In genomic region chr9:66052731-66053130, GRCm38 (mm10) we compare ENCODE assay signal across 22 mouse cellular contexts. TPM values are rescaled to one million over a fixed set of nuclear protein-coding genes. Genes with fewer than 3 reads are reported as not detected.
DNase-seq lines count a peak whose midpoint lies in the region; ATAC-seq and TF ChIP-seq lines count a peak whose summit lies in the region.
"Had no signal": no experiment of that assay in that cellular context is flagged by ENCODE, and none has a peak within 500 bp of the region (broad histone marks: within the 10 kb centered on the region; RNA-seq: fewer than 3 reads in every experiment).

No protein-coding gene starts in this region.

- peak; percentile 36 for DNase-seq in liver, adult 2 months (ENCODE audit: extremely low read depth, low read depth, low spot score)
- no peak for DNase-seq in liver, embryonic 11.5 days (ENCODE audit: low spot score)
- DNase-seq in midbrain, postnatal 0 days (ENCODE audit: low spot score) = peak; percentile 15
- DNase-seq in adipocyte (ENCODE audit: low spot score) = peak; percentile 68
- no peak for DNase-seq in left cerebral cortex, postnatal 25 days (ENCODE audit: low spot score in 2 of 2)
- no peak for DNase-seq in urinary bladder, adult 2 months (ENCODE audit: low spot score)
- DNase-seq: adrenal gland, adult 8-10 months; adrenal gland, postnatal 25 days; cerebellum, adult 18-20 months; cerebellum, adult 9-10 months; cerebellum, postnatal 14 days; forebrain, postnatal 0 days; gastrocnemius, adult 2 months; gastrocnemius, postnatal 14 days had no signal

- no peaks in the 10 kb centered on the region for H3K79me2 ChIP-seq in liver, adult 2 months (ENCODE audit: control insufficient read depth, insufficient read depth, low read length)

- H3K27ac ChIP-seq in liver, adult 2 months (replicated peaks; ENCODE audit: insufficient read depth, low read depth, low read length) = no peak overlapping the region
- H3K27ac ChIP-seq in liver, embryonic 11.5 days (ENCODE audit: low read depth, low read length) = no peak overlapping the region
- no peak overlapping the region for H3K27ac ChIP-seq in midbrain, postnatal 0 days (ENCODE audit: low read depth, low read length)
- H3K27ac ChIP-seq in midbrain, embryonic 16.5 days (ENCODE audit: low read length) = no peak overlapping the region
- H3K27ac ChIP-seq: embryonic facial prominence, embryonic 12.5 days; embryonic facial prominence, embryonic 15.5 days; gastrocnemius, adult 2 months; hindbrain, embryonic 12.5 days; hindbrain, embryonic 15.5 days had no signal

- intact Hi-C loops in left cerebral cortex, postnatal 25 days (cut with DNase I) = no loop called here

- 89% methylated on average over 1 of the region's 1 CpGs for WGBS in liver, adult 2 months
- 84% methylated on average over 1 of the region's 1 CpGs for WGBS in liver, embryonic 11.5 days
- WGBS in midbrain, postnatal 0 days = 89% methylated on average over 1 of the region's 1 CpGs
- WGBS in midbrain, embryonic 16.5 days = 100% methylated on average over 1 of the region's 1 CpGs

- no peaks in the 10 kb centered on the region for H3K27me3 ChIP-seq in liver, adult 2 months (ENCODE audit: control insufficient read depth, insufficient read depth, low read length)
- H3K27me3 ChIP-seq in liver, embryonic 11.5 days (replicated peaks; ENCODE audit: control insufficient read depth, insufficient read depth, low read length) = no peaks in the 10 kb centered on the region
- no peaks in the 10 kb centered on the region for H3K27me3 ChIP-seq in midbrain, postnatal 0 days (ENCODE audit: insufficient read depth, low read length)
- no peaks in the 10 kb centered on the region for H3K27me3 ChIP-seq in midbrain, embryonic 16.5 days (ENCODE audit: control insufficient read depth, insufficient read depth, low read depth, low read length)
- H3K27me3 ChIP-seq: embryonic facial prominence, embryonic 12.5 days; embryonic facial prominence, embryonic 15.5 days; hindbrain, embryonic 12.5 days; hindbrain, embryonic 15.5 days; Patski had no signal

- no peak for TF ChIP-seq CTCF in liver, adult 2 months (IDR thresholded peaks at IDR 0.05; ENCODE audit: low read depth, low read length)
- TF ChIP-seq CTCF in midbrain, postnatal 0 days (IDR thresholded peaks at IDR 0.05) = no peak

- H3K4me2 ChIP-seq in liver, embryonic 11.5 days = no peak overlapping the region
- no peak overlapping the region for H3K4me2 ChIP-seq in midbrain, postnatal 0 days (ENCODE audit: low read depth, low read length, poor library complexity, severe bottlenecking)
- no peak overlapping the region for H3K4me2 ChIP-seq in midbrain, embryonic 16.5 days (ENCODE audit: low read length)
- H3K4me2 ChIP-seq: embryonic facial prominence, embryonic 12.5 days; embryonic facial prominence, embryonic 15.5 days; heart, embryonic 11.5 days; hindbrain, embryonic 12.5 days; hindbrain, embryonic 15.5 days had no signal

- no peak for TF ChIP-seq POLR2A in liver, adult 2 months (IDR thresholded peaks at IDR 0.05; ENCODE audit: extremely low read depth, insufficient read depth, low read length)

- H3K4me1 ChIP-seq in liver, adult 2 months (ENCODE audit: control insufficient read depth, insufficient read depth, low read length) = no peaks in the 10 kb centered on the region
- no peaks in the 10 kb centered on the region for H3K4me1 ChIP-seq in liver, embryonic 11.5 days (replicated peaks; ENCODE audit: control insufficient read depth, insufficient read depth, low read length)
- no peaks in the 10 kb centered on the region for H3K4me1 ChIP-seq in midbrain, postnatal 0 days (ENCODE audit: insufficient read depth, low read length)
- H3K4me1 ChIP-seq in midbrain, embryonic 16.5 days (ENCODE audit: control insufficient read depth, insufficient read depth, low read length) = no peaks in the 10 kb centered on the region
- H3K4me1 ChIP-seq: embryonic facial prominence, embryonic 12.5 days; embryonic facial prominence, embryonic 15.5 days; hindbrain, embryonic 12.5 days; hindbrain, embryonic 15.5 days had no signal

- 0 out of 2 replicates have a peak, but pooled peaks cover 2% of the 10 kb centered on the region for H3K9me3 ChIP-seq in liver, embryonic 11.5 days (ENCODE audit: control insufficient read depth, low read length)
- H3K9me3 ChIP-seq in midbrain, postnatal 0 days (ENCODE audit: low read length) = no peaks in the 10 kb centered on the region
- H3K9me3 ChIP-seq in midbrain, embryonic 16.5 days (replicated peaks; ENCODE audit: control insufficient read depth, low read length, poor library complexity, severe bottlenecking) = no peaks in the 10 kb centered on the region
- H3K9me3 ChIP-seq: embryonic facial prominence, embryonic 12.5 days; embryonic facial prominence, embryonic 15.5 days; hindbrain, embryonic 15.5 days had no signal

- no peak for ATAC-seq in liver, embryonic 11.5 days (replicated peaks; ENCODE audit: low FRiP score)
- ATAC-seq in midbrain, postnatal 0 days (ENCODE audit: low FRiP score) = no peak
- ATAC-seq in midbrain, embryonic 16.5 days = no peak
- ATAC-seq: forebrain, embryonic 14.5 days; forebrain, postnatal 0 days; Patski had no signal

- no peak overlapping the region for H3K4me3 ChIP-seq in liver, adult 2 months (ENCODE audit: insufficient read depth, low read depth, low read length)
- H3K4me3 ChIP-seq in liver, embryonic 11.5 days (ENCODE audit: low read depth, low read length) = no peak overlapping the region
- no peak overlapping the region for H3K4me3 ChIP-seq in midbrain, postnatal 0 days (ENCODE audit: low read depth, low read length)
- H3K4me3 ChIP-seq in midbrain, embryonic 16.5 days (ENCODE audit: low read depth, low read length) = no peak overlapping the region
- H3K4me3 ChIP-seq: embryonic facial prominence, embryonic 12.5 days; embryonic facial prominence, embryonic 15.5 days; gastrocnemius, adult 2 months; hindbrain, embryonic 12.5 days; hindbrain, embryonic 15.5 days had no signal

- no peak overlapping the region for H3K9ac ChIP-seq in liver, adult 2 months (ENCODE audit: low read depth, low read length)
- H3K9ac ChIP-seq in liver, embryonic 11.5 days (ENCODE audit: low read depth, low read length) = no peak overlapping the region
- H3K9ac ChIP-seq in midbrain, postnatal 0 days (replicated peaks; ENCODE audit: low read length, poor library complexity, severe bottlenecking) = no peak overlapping the region
- H3K9ac ChIP-seq in midbrain, embryonic 16.5 days (ENCODE audit: low read depth, low read length) = no peak overlapping the region
- H3K9ac ChIP-seq: embryonic facial prominence, embryonic 12.5 days; embryonic facial prominence, embryonic 15.5 days; forebrain, postnatal 0 days; hindbrain, embryonic 12.5 days; hindbrain, embryonic 15.5 days had no signal

- H3K36me3 ChIP-seq in liver, adult 2 months (ENCODE audit: control insufficient read depth, insufficient read depth, low read length) = no peaks in the 10 kb centered on the region
- H3K36me3 ChIP-seq in liver, embryonic 11.5 days (ENCODE audit: control insufficient read depth, insufficient read depth, low read length) = no peaks in the 10 kb centered on the region
- no peaks in the 10 kb centered on the region for H3K36me3 ChIP-seq in midbrain, postnatal 0 days (ENCODE audit: insufficient read depth, low read length)
- H3K36me3 ChIP-seq in midbrain, embryonic 16.5 days (ENCODE audit: control insufficient read depth, insufficient read depth, low read length) = no peaks in the 10 kb centered on the region
- H3K36me3 ChIP-seq: embryonic facial prominence, embryonic 12.5 days; embryonic facial prominence, embryonic 15.5 days; hindbrain, embryonic 12.5 days; hindbrain, embryonic 15.5 days had no signal

RNA-seq across cellular contexts. Expression of gene Ppib, which starts 7.3 kb away (rescaled TPM):
- 435 and 458 TPM in 2 replicates for total RNA-seq in liver, adult 2 months (2014; rRNA removed)
- 240 and 247 TPM in 2 replicates for polyA plus RNA-seq in liver, adult 2 months (2012; rRNA removed)
- 569 TPM in 2 replicates for polyA plus RNA-seq in liver, embryonic 11.5 days (2014; fragmentation: Nextera tagmentation; extraction: Ambion mirVana)
- 209 and 255 TPM in 2 replicates for total RNA-seq in midbrain, postnatal 0 days (2014; rRNA removed)
- polyA plus RNA-seq in midbrain, postnatal 0 days (2015; fragmentation: Nextera tagmentation; extraction: Ambion mirVana) = 339 and 341 TPM in 2 replicates
- polyA plus RNA-seq in midbrain, embryonic 16.5 days (2015; fragmentation: Nextera tagmentation; extraction: Ambion mirVana) = 304 and 313 TPM in 2 replicates
- total RNA-seq in left cerebral cortex, postnatal 25 days (2021) = 100 to 1,000 TPM; 182 to 184 TPM
- polyA plus RNA-seq in urinary bladder, adult 2 months (2012; rRNA removed) = 442 and 532 TPM in 2 replicates

RNA-seq across cellular contexts. Expression of gene Snx22, which starts 16.8 kb away (rescaled TPM):
- total RNA-seq in liver, adult 2 months (2014; rRNA removed) = 0.09 and 0.13 TPM in 2 replicates
- 0.47 and 0.53 TPM in 2 replicates for polyA plus RNA-seq in liver, adult 2 months (2012; rRNA removed)
- 6.5 and 7.0 TPM in 2 replicates for polyA plus RNA-seq in liver, embryonic 11.5 days (2014; fragmentation: Nextera tagmentation; extraction: Ambion mirVana)
- total RNA-seq in midbrain, postnatal 0 days (2014; rRNA removed) = 6.7 and 7.4 TPM in 2 replicates
- polyA plus RNA-seq in midbrain, postnatal 0 days (2015; fragmentation: Nextera tagmentation; extraction: Ambion mirVana) = 9.6 and 11.1 TPM in 2 replicates
- polyA plus RNA-seq in midbrain, embryonic 16.5 days (2015; fragmentation: Nextera tagmentation; extraction: Ambion mirVana) = 11.2 and 13.1 TPM in 2 replicates
- 1 to 10 TPM; 3.2 to 3.3 TPM for total RNA-seq in left cerebral cortex, postnatal 25 days (2021)
- 0.81 and 1.6 TPM in 2 replicates for polyA plus RNA-seq in urinary bladder, adult 2 months (2012; rRNA removed)

Comparison
In these comparisons a context has a peak if more than half of its experiments do, and no peak if none do; other contexts are left out.
1. DNase-seq: peak in liver, adult 2 months (single experiment), midbrain, postnatal 0 days (single experiment) and adipocyte (single experiment); none in liver, embryonic 11.5 days (single experiment), left cerebral cortex, postnatal 25 days (0 of 2) and urinary bladder, adult 2 months (single experiment).